Comparison of ENCODE assay signal across 9 mouse cellular contexts in genomic region chr17:86063461-86063860, GRCm38 (mm10).
DNase-seq lines count a peak whose midpoint lies in the region; ATAC-seq and TF ChIP-seq lines count a peak whose summit lies in the region.
"Had no signal": no experiment of that assay in that cellular context is flagged by ENCODE, and none has a peak within 500 bp of the region (broad histone marks: within the 10 kb centered on the region; RNA-seq: fewer than 3 reads in every experiment).

No protein-coding gene starts in this region.

- no peaks in the 10 kb centered on the region for H3K27me3 ChIP-seq in forebrain, embryonic 14.5 days (replicated peaks; ENCODE audit: control insufficient read depth, insufficient read depth, low read length)
- no peaks in the 10 kb centered on the region for H3K27me3 ChIP-seq in hindbrain, postnatal 0 days (ENCODE audit: insufficient read depth, low read length)
- H3K27me3 ChIP-seq: neural tube, embryonic 12.5 days had no signal

- peak; percentile 54 to 80 for DNase-seq in heart, adult 18-20 months
- DNase-seq in heart, postnatal 25 days (ENCODE audit: low spot score), result no peak
- peak; percentile 83 for DNase-seq in forebrain, embryonic 14.5 days (ENCODE audit: low spot score)
- peak; percentile 88 for DNase-seq in hindbrain, postnatal 0 days (ENCODE audit: low spot score)
- peak; percentile 11 for DNase-seq in left cerebral cortex, adult 11 months (ENCODE audit: low spot score)
- DNase-seq in skeletal muscle tissue, adult 2 months (ENCODE audit: low read depth, low spot score), result peak; percentile 42

- H3K9ac ChIP-seq in forebrain, embryonic 14.5 days (ENCODE audit: low read length), result no peak overlapping the region
- H3K9ac ChIP-seq in hindbrain, postnatal 0 days (replicated peaks; ENCODE audit: low read length), result no peak overlapping the region
- H3K9ac ChIP-seq: neural tube, embryonic 12.5 days had no signal

- TF ChIP-seq CTCF in hindbrain, postnatal 0 days (IDR thresholded peaks at IDR 0.05; ENCODE audit: low read depth), result peak; percentile 97

- no peak overlapping the region for H3K27ac ChIP-seq in forebrain, embryonic 14.5 days (ENCODE audit: low read depth, low read length)
- H3K27ac ChIP-seq in hindbrain, postnatal 0 days, result no peak overlapping the region
- H3K27ac ChIP-seq: neural tube, embryonic 12.5 days had no signal

- intact Hi-C loops in heart, postnatal 25 days (cut with DNase I), result loop anchor here (1.0 to 10.0 kb wide), 3 partner anchors 186 to 869 kb away; no protein-coding TSS in a partner anchor

- no peaks in the 10 kb centered on the region for H3K4me1 ChIP-seq in forebrain, embryonic 14.5 days (ENCODE audit: control insufficient read depth, insufficient read depth, low read length)
- H3K4me1 ChIP-seq in hindbrain, postnatal 0 days (ENCODE audit: insufficient read depth, low read length), result no peaks in the 10 kb centered on the region
- H3K4me1 ChIP-seq: neural tube, embryonic 12.5 days had no signal

- no peak overlapping the region for H3K4me2 ChIP-seq in forebrain, embryonic 14.5 days (ENCODE audit: low read length)
- H3K4me2 ChIP-seq in hindbrain, postnatal 0 days (ENCODE audit: low read depth, low read length), result no peak overlapping the region
- H3K4me2 ChIP-seq: neural tube, embryonic 12.5 days had no signal

- H3K9me3 ChIP-seq in forebrain, embryonic 14.5 days (replicated peaks; ENCODE audit: control insufficient read depth, low read length), result no peaks in the 10 kb centered on the region
- H3K9me3 ChIP-seq in hindbrain, postnatal 0 days (ENCODE audit: low read length), result no peaks in the 10 kb centered on the region
- H3K9me3 ChIP-seq: neural tube, embryonic 12.5 days had no signal

- peak; percentile 58 for ATAC-seq in cerebellum, adult (ENCODE audit: insufficient number of reproducible peaks, low FRiP score, low TSS enrichment)
- ATAC-seq in forebrain, embryonic 14.5 days, result peak; percentile 63; the same call in 1 of the 2 replicates
- ATAC-seq in hindbrain, postnatal 0 days, result 0 out of 2 replicates have a peak, but pooled peaks have one; percentile 64
- peak; percentile 87 for ATAC-seq in megakaryocyte-erythroid progenitor cell, adult 5-6 weeks (replicated peaks; ENCODE audit: low FRiP score, low TSS enrichment, poor library complexity, severe bottlenecking)

- WGBS in forebrain, embryonic 14.5 days, result 12% methylated on average over 5 of the region's 5 CpGs
- 8% methylated on average over 5 of the region's 5 CpGs for WGBS in hindbrain, postnatal 0 days

- H3K4me3 ChIP-seq in forebrain, embryonic 14.5 days (ENCODE audit: low read depth, low read length), result no peak overlapping the region
- H3K4me3 ChIP-seq in hindbrain, postnatal 0 days (ENCODE audit: low read length), result no peak overlapping the region
- H3K4me3 ChIP-seq: neural tube, embryonic 12.5 days had no signal

- H3K36me3 ChIP-seq in forebrain, embryonic 14.5 days (ENCODE audit: control insufficient read depth, insufficient read depth, low read length), result no peaks in the 10 kb centered on the region
- no peaks in the 10 kb centered on the region for H3K36me3 ChIP-seq in hindbrain, postnatal 0 days (ENCODE audit: insufficient read depth, low read length)
- H3K36me3 ChIP-seq: neural tube, embryonic 12.5 days had no signal
